Mouse (Mus musculus) B cell, adult 2 months (primary cell): ENCODE results near the gene Rab7.
"Not testable (repeated sequence)": the region's sequence is repeated elsewhere in the genome, so short reads cannot be mapped to it uniquely, and the experiment has no call there.

ENCODE experiments used
- DNase-seq, 2 experiments: peaks; one replicate each; pipeline ENCODE4 v3.0.0; 2022

Gene Rab7

DNA sequence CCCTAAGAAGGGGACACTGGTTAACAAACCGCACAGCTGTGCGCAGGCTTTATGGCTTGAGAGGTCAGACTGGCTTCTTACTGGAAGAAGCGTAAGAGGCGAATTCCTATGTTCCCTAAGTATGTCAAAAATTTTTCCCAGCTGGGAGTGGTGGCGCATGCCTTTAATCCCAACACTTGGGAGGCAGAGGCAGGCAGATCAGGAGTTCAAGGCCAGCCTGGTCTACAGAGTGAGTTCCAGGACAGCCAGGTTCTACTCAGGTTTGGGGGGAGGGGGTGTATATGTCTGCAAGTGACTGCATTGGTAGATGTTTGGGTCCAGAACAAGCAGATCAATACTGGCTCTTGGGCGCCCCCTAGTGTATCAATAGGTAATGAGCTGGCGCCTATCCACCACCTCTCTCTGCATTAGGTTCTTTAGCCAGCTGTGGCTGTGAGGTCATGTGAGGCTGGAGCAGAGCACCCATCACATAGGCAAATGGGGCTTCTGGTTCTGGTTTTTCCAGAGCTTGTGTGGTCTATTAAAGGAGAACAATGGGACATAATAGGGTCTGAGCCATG, 47.3 kb downstream of the Rab7 start:
- peak; percentile 88 to 91 for DNase-seq

DNA sequence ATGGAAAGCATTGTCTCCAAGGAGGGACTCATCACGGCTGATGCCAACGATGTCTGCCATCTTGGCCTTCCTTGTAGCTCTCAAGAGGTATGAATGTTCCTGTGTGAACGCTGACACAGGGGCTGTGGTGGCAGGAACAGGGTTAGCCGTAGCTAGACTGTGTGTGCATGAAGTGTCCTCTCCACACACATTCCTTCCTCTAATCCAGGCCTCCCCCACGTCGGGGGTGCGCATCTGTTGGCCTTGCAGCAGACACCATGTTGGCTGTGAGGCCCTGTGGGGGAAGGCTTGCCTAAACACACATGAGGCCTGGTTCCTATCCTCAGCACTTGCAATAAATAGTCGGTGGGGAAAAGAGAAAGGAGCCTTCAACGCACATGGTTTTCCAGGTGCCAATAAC, 48.5 kb downstream of the Rab7 start:
- DNase-seq = no peak

DNA sequence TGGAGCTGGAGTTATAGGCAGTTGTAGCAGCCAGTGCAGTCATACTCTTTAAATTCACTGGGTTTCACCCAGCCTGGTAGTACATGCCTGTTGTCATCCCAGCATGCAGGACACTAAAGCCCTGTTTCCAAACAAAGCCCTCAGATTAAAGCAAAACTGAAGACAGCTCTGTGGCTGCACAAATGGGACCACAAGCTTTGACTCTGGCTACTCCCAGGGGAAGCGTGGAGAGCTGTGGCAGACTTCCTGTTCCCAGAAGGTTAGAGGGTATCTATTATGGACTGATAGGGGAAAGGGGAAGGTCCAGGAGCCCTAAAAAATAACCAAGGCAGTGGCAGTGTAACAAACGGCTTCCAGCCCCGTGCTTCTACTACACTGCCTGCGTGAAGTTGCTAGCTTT, 49.6 kb downstream of the Rab7 start:
- no peak for DNase-seq

DNA sequence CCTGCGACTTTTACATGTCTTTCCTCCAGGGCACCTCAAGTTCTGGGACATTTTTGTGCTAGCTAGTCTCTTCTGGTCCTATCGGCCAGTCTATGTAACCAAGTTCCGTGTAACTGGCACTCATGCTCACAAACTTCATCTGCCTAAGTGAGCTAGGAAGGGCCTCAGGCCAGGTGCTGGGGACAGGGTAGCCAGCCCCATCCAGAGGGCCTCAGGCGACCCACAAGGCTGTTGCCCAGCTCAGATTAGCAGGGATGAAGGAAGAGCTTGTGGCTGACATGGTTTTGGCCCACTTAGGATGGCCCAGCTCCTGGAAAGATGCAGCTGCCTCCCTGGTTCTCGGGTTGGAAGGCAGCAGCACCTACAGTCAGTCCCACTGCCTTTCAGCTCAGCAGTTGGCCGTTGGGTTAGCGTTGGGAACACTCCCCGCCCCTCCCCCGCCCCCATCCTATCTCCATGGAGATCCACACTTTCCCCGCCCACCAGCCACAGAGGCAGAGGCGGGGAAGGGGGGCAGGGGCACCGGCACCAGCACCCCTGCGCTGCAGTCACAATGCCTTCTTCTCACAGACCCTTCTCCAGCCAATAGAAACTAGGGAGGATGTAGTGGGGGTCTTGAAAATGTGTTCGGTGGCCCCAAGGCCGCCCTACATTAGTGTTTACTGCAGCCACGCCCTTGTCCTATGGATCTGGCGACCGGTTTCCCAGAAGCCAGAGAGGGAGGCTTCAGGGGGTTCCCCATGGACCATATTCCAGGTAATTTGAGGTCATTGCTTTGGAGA, 51.1 kb downstream of the Rab7 start:
- DNase-seq = no peak

DNA sequence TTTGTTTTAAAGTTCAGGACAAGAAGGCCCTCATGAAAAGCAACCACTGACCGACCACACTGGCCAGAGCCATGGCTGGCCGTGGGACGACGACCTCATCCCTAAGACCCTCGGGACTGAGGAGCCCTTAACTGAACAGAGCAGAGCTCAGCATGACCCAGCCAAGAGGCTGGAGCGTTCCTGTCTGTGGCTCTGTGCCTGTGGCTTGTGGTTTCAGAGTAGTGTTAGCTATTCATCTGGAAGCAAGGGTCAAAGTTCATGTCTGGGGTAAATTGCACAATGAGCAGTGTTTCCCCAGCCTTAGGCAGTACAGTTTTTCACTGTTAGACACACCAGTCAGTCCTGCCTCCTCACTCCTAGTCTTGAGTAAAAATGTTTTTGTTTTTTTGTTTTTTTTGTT, 52.3 kb downstream of the Rab7 start:
- no peak for DNase-seq

DNA sequence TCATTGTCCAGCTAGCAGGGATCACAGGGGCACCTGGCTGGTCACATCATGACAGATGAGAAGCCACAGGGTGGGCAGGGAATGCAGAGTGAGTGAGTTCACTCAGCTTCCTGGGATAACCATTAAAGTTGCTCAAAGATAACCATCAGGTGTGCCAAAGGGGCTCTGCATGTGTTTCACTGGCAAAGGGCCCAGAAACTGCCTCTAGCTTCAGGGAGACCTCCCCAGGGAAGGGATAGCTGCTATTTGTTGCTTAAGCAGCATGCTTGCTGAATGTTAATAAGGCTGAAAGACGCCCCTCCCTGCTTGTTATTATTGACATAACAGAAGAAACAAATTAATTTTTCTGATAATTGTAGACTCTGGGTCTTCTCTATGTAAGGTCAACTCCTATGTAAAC, 53.2 kb downstream of the Rab7 start:
- DNase-seq = no peak

DNA sequence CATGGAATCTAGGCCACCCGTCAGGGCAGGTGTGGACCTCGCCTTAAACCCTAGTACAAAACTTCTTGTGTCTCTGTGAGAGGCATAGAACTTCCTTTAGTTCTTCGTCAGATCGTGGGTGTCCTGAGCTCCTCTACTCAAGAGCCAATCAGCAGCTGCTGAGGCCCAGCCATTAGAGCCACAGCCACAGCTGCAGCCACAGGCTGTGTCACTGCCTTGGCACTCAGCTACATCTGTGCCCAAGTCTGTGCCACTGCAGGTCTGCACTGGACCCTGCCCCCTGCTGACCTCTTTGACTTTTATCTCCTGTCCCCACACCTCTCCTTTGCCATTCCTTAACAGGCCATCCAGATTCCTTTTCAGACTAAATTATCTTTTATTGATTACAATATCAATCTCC, 53.9 kb downstream of the Rab7 start:
- no peak for DNase-seq

DNA sequence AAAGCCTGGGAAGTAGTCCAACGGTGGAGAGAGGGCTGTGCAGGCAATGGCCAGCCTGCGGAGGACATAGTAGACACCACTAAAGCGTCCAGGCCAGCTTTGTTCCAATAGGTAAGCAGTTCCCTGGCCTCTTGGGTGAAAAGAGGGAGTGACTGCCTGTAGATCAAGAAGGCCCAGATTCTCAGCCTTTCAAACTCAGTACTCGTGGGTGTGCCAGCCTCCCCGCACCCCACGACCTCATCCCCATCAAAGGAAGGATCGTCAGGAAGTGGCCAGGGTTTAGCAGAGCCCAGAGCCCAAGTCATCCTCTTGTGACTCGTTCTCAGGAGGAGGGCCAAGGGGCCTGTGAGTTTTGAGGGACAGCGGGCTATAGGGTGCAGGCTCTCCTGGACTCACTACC, 62.6 kb downstream of the Rab7 start:
- DNase-seq = no peak

DNA sequence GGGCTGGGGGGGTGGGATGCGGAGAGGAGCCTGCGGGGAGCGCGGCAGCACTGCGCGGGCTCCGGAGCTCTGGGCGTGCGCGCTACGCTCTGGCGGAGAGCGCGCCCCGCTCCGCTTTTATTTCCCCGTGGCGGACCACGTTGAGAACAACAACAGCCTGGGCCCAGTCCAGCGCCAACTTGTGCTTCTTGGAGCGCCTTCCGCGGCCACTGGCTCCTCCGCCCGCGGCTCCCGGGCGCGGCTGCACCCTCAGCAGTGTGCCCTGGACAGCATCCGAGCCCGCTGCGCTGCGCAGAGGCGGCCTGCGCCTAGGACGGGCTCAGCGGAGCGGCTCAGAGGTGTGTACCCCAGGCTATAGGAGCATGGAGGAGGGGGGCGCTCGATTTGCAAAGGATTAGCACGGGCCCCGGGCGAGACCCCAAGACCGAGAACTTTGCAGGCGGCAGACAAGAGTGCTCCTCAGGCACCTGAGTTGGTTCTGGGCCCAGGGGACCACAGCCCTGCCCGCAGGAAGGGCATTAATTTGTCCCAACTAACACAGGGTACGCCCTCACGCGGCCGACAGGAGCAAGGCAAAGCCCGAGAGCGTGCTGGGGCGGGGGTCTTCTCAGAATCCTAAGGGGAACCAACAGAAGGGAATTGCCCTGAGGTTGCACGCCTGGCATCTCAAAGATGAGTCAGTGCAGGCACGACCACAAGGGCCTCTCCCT, 63.4 kb downstream of the Rab7 start, which contains the start of gene H1fx:
Gene H1fx, minus strand, starts transcription at position 91 of the 710 bp plus-strand sequence.
- peak; percentile 62 to 65 for DNase-seq

DNA sequence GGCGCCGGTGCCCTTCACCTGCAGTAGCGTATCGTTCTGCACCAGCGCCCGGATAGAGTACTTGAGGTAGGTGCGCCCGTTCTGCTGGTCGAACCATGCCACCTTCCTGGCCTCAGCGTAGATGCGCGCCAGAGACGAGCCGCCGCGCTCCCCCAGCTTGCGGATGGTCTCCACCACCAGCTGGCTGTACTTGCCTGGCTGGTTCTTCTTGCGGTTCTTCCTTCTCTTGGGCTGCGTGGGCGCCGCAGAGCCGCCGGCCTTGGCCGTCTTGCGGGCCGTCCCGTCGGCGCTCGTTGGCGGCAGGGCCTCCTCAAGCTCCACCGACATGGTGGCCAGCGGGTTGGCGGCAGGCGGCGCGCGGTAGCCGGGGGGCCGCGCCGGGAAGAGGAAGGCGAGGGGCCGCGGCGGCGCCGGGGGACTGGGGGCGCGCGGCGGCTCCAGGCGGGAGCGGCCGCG, 64.0 kb downstream of the Rab7 start:
- peak; percentile 37 to 43 for DNase-seq

DNA sequence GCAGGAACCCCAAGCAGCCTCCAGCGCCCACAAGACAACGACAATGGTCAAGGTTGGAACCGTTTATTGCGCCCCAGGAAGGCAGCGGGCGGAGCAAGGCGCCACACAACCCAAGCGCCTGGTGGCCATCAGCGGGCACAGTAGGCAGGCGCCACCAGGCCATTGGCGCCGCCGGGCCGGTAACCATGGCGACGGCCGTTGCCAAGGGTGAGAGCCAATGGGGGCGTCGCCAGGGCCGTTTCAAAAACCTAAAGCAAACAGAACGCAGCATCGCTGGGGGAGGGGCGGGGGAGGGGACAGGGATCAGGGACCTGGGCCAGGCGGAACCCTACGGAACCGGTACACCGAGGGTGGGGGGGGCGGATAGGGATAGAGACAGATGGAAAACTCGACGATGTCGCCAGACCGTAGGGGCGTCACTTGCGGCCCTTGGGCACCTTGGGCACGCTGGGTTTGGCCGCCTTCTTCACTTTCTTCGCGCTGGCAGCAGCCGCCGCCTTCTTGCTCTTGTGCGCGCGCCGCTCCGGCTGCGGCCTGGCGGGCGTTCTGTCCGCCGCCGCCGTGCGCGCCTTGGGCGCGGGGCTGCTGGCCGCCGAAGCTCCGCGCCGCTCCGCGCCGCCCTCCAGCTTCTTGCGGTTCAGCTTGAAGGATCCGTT, 64.6 kb downstream of the Rab7 start:
- peak; percentile 76 to 81 for DNase-seq

DNA sequence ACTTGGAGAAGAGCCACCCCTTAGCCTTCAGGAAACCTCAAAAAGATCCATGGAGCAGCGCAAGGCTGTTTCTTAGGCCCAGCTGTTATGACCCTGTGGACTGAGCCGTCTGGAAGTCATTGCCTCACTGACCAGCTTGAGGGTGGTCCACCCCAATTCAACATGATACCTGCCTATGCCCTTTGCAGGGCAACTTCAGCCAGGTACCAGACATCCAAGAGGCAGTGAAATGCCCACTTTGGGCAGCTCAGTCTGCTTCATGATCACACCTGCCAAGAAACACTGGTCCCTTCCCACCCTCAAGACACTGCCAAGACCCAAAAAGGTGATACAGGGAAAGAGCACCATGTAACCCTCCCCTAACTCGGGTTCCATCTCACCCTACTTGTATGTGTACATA, 65.3 kb downstream of the Rab7 start:
- DNase-seq = no peak

DNA sequence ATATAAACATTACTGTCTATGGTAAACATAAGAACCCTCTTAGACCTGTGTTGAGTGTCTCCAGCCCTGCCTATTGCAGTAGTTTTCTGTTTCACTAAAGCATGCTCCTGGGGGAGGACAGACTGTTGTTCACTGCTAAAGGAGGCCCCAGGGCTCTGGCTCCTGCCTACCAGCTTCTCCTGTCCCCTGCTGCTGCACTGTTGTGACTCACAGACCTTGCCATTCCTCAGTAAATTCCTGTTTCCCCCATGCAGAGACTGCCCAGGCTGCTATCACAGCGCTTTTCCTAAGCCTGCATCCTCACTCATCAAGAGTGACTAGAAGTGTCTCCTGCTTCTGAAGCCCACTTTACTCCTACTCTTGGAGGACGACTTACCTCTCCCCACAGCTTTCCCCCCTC, 75.0 kb downstream of the Rab7 start:
- no peak for DNase-seq

DNA sequence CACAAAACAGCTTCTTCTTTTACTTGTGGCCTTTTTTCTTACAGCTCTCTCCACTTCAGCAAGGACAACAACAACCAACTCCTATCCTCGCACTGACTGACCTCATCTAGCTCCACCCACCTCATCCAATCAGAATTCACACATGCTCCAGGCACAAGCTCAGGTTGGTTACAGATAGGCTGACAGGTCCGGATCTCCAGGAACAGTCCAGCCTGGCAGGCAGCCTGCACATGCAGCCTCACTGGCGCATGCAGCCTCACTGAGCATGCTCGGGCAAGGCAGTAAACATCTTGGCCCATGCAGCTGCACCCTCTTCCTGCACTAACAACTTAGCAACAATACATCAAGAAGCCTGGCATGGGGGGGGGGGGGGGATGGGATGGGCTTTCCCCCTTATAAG, 82.6 kb downstream of the Rab7 start:
- DNase-seq = not testable (repeated sequence)
